In genomic region chr7:113175481-113175880, GRCm38 (mm10) we compare ENCODE assay signal across 19 mouse cellular contexts. TPM values are rescaled to one million over a fixed set of nuclear protein-coding genes. Genes with fewer than 3 reads are reported as not detected.
A peak's percentile ranks its signal among the peaks of the same experiment; 100 is the strongest.
DNase-seq lines count a peak whose midpoint lies in the region.
"Had no signal": no experiment of that assay in that cellular context is flagged by ENCODE, and none has a peak within 500 bp of the region (broad histone marks: within the 10 kb centered on the region; RNA-seq: fewer than 3 reads in every experiment).

No protein-coding gene starts in this region.

- DNase-seq in adrenal gland, adult (ENCODE audit: inconsistent age in 2 of 2, low spot score in 1 of 2) = peak; percentile 59 to 87
- no peak for DNase-seq in adrenal gland, postnatal 25 days
- DNase-seq in layer of hippocampus, adult 9-11 months = peak; percentile 31
- no peak for DNase-seq in layer of hippocampus, postnatal 36 days
- peak; percentile 63 for DNase-seq in brain, adult 2 months (ENCODE audit: low read depth, low spot score)
- DNase-seq in urinary bladder, adult 18-20 months (ENCODE audit: low spot score in 2 of 2) = no peak
- DNase-seq: cerebellum, adult 11-12 months; cerebellum, adult 8-10 months; cerebellum, postnatal 10 days; cerebellum, postnatal 36 days; embryo, embryonic 11 days; forebrain, postnatal 0 days; gastrocnemius, adult 2 months; gastrocnemius, postnatal 14 days; heart, adult 11 months; heart, postnatal 10 days; heart, postnatal 36 days; kidney, adult 11 months; kidney, adult 8-10 months had no signal

RNA-seq across cellular contexts. Expression of gene Arntl, which starts 31.8 kb away (rescaled TPM):
- total RNA-seq in adrenal gland, postnatal 25 days (2021) = 5.4 and 13.8 TPM in 2 replicates
- total RNA-seq in layer of hippocampus, postnatal 36 days (2021) = 10 to 100 TPM; 38.3 to 39.3 TPM

Comparison
In these comparisons a context has a peak if more than half of its experiments do, and no peak if none do; other contexts are left out.
1. DNase-seq: peak in adrenal gland, adult (2 of 2), layer of hippocampus, adult 9-11 months (single experiment) and brain, adult 2 months (single experiment); none in adrenal gland, postnatal 25 days (single experiment), layer of hippocampus, postnatal 36 days (0 of 2) and urinary bladder, adult 18-20 months (0 of 2).